Mouse (Mus musculus) testis, adult 2 months (tissue): ENCODE measurements around the gene Plgrkt.

ENCODE experiments used
- CTCF ChIP-seq: fragments of 200-500 bp; IDR thresholded peaks from 2 replicates; pipeline ENCODE4 v1.5.1; 2012; ENCODE audit warnings: low read depth, mild to moderate bottlenecking, inconsistent platforms, low read length, moderate library complexity; ENCODE audit not compliant: control insufficient read depth, insufficient read depth, insufficient replicate concordance
- POLR2A ChIP-seq: fragments of 200-500 bp; IDR thresholded peaks from 2 replicates; pipeline ENCODE4 v1.6.1; 2012; ENCODE audit warnings: low read depth, mild to moderate bottlenecking, inconsistent platforms, low read length, moderate library complexity; ENCODE audit not compliant: control insufficient read depth

DNA sequence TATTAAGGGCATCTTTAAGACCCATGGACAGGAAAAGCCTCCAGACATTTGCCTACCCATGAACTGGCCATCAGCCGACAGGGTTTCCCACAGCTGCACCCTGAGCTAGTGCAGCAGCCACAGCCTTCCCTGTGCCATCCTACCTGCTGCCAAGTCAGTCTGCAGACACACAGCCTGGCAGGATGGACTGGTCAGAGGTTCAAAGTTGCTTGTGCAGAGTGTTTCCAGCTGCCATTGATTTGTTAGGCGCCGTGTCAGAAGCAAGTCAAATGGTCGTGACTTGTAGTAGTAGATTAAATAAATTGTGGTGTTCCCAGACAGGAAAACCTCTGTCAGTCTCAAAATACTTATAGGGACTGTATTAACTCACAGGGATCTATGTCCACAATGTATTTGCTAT, 36.1 kb upstream of the Plgrkt start:
- TF ChIP-seq POLR2A (no peak), CTCF (no peak)
